Mouse (Mus musculus) thymus, adult 2 months (tissue): Measurements from ENCODE around the gene Spout1. TPM values are rescaled to one million over a fixed set of nuclear protein-coding genes. Genes with fewer than 3 reads are reported as not detected.
"Not testable (repeated sequence)": the region's sequence is repeated elsewhere in the genome, so short reads cannot be mapped to it uniquely, and the experiment has no call there.

Experiments
- DNase-seq: peaks from one replicate; pipeline ENCODE4 v3.0.0; 2021
- H3K27ac ChIP-seq: fragments of 200-500 bp; 2 replicates; pipeline ENCODE4 v1.5.1; 2012; ENCODE audit warnings: low read length, control low read depth; ENCODE audit not compliant: control insufficient read depth, insufficient read depth
- H3K27me3 ChIP-seq: fragments of 200-500 bp; 2 replicates; pipeline ENCODE4 v1.6.1; 2012; ENCODE audit warnings: mild to moderate bottlenecking, low read length, moderate library complexity, mixed read lengths; ENCODE audit not compliant: control insufficient read depth, insufficient read depth
- H3K36me3 ChIP-seq: fragments of 200-500 bp; 2 replicates; pipeline ENCODE4 v1.6.1; 2012; ENCODE audit warnings: mild to moderate bottlenecking, low read length, moderate library complexity; ENCODE audit not compliant: control insufficient read depth, insufficient read depth
- H3K4me1 ChIP-seq: fragments of 200-500 bp; replicated peaks from 2 replicates; pipeline ENCODE4 v1.6.1; 2012; ENCODE audit warnings: low read length; ENCODE audit not compliant: control insufficient read depth, insufficient read depth
- H3K4me3 ChIP-seq: fragments of 200-500 bp; 2 replicates; pipeline ENCODE4 v1.5.1; 2012; ENCODE audit warnings: mild to moderate bottlenecking, low read length, control low read depth, moderate library complexity; ENCODE audit not compliant: control insufficient read depth, insufficient read depth
- CTCF ChIP-seq: fragments of 200-500 bp; IDR thresholded peaks from 2 replicates; pipeline ENCODE4 v1.5.1; 2012; ENCODE audit warnings: mild to moderate bottlenecking, control low read depth, low read length, moderate library complexity, borderline replicate concordance; ENCODE audit not compliant: control insufficient read depth, poor library complexity, insufficient read depth; ENCODE audit errors: extremely low read depth
- POLR2A ChIP-seq: fragments of 200-500 bp; IDR thresholded peaks from 2 replicates; pipeline ENCODE4 v1.6.1; 2012; ENCODE audit warnings: mild to moderate bottlenecking, low read length, control low read depth, moderate library complexity; ENCODE audit not compliant: control insufficient read depth, poor library complexity, insufficient read depth; ENCODE audit errors: extremely low read depth
- WGBS: fragments of 180-500 bp; shearing (Covaris S2); methylation state at CpG from one replicate; pipeline ENCODE4 v1.1.7; 2018; 5-methylcytosine and 5-hydroxymethylcytosine counted together
- polyA plus RNA-seq: library from polyadenylated mRNA; depleted of rRNA; stranded (reverse); fragments of >200 nt; gene quantifications from 2 replicates; pipeline ENCODE4 v1.2.3, GENCODE M21; 2012

The Spout1 gene
- polyA plus RNA-seq, 1 experiment: 44.9 TPM

DNA sequence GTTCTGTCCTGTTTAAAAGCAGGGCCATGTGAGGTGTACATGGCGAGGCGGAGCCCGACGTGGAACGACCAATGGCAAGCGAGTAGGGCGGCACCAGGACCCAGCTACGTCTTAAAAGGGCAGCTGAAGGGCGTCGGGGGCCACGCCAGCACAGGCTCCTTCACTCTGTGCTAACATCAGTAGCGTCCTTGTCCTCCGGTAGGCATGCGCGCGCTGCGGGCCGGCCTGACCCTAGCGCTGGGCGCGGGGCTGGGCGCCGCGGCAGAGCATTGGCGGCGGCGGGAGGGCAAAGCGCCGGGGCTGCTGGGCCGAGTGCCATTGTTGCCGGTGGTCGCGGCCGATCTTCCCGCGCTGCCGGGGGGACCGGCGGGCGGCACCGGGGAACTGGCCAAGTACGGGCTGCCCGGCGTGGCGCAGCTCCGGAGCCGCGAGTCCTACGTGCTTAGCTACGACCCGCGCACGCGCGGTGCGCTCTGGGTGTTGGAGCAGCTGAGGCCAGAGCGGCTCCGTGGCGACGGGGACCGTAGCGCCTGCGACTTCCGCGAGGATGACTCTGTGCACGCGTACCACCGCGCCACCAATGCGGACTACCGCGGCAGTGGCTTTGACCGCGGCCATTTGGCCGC lies 6.8 kb downstream of the Spout1 start, which contains the start of gene Endog:
Gene Endog (plus strand): TSS at position 123 of the 626 bp plus-strand sequence.
- H3K4me3 ChIP-seq: peak within 1 kb of the TSS; percentile 86
- TF ChIP-seq POLR2A (peak; percentile 73), CTCF (peak; percentile 44; the same call in 1 of the 2 replicates)
- peak; percentile 81 for DNase-seq
- H3K27ac ChIP-seq: no peak within 1 kb of the TSS
- H3K36me3 ChIP-seq: 0 out of 2 replicates have a peak, but pooled peaks cover 6% of the 10 kb centered on the region
- peaks cover 8% of the 10 kb centered on the region for H3K4me1 ChIP-seq
- H3K27me3 ChIP-seq: no peaks in the 10 kb centered on the region
- WGBS: under 1% methylated on average over 75 of the region's 75 CpGs

DNA sequence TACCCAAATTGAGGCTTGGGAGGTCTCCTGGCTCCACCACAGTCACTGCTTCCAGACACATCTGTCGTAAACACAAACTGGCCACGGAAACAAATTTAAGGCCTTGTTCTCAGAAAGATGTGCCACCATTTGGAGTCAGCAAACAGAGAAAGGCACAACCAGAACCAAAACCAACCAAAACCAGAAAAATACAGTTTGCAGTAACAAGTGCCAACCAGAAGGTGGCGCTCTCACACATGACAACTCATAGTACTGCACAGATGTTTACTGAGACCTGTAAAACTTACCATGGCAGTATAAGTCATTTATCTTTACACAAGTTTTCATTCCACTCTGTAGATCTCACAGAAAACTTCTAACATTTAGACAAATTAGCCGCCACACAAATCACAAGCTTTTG lies 11.6 kb downstream of the Spout1 start:
- Histone ChIP-seq H3K36me3 (no peaks in the 10 kb centered on the region), H3K27me3 (no peaks in the 10 kb centered on the region), H3K27ac (no peak overlapping the region), H3K4me3 (no peak overlapping the region), H3K4me1 (no peaks in the 10 kb centered on the region)
- 67% methylated on average over 4 of the region's 4 CpGs for WGBS
- no peak for DNase-seq
- no peak for TF ChIP-seq POLR2A
- no peak for TF ChIP-seq CTCF

GRCm38 (mm10) chr2:30164340-30164932 lies 13.8 kb downstream of the Spout1 start:
- H3K27ac ChIP-seq: no peak overlapping the region
- H3K4me3 ChIP-seq: no peak overlapping the region
- no peak for DNase-seq
- TF ChIP-seq POLR2A (no peak), CTCF (no peak)
- no peaks in the 10 kb centered on the region for H3K4me1 ChIP-seq
- no peaks in the 10 kb centered on the region for H3K36me3 ChIP-seq
- 86% methylated on average over 9 of the region's 9 CpGs for WGBS
- no peaks in the 10 kb centered on the region for H3K27me3 ChIP-seq

DNA sequence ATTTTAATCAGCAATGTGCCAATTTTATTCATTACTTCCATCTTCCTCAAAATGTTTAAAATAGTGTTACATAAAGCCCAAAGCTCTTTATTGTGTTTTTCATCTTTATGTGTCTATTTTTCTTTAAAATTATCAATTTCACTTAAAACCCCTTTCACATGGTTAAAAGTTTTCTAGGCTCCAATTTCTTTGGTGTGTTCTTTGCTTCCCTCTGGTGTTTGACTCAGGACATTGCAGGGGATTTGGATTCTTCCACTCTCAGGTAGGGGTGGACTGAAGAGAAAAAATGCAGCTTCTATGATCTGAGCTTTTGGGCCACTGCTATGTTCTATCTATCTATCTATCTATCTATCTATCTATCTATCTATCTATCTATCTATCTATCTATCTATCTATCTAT lies 16.4 kb downstream of the Spout1 start:
- TF ChIP-seq CTCF: no peak
- TF ChIP-seq POLR2A: no peak
- H3K4me3 ChIP-seq: no peak overlapping the region
- no peaks in the 10 kb centered on the region for H3K27me3 ChIP-seq
- no peaks in the 10 kb centered on the region for H3K36me3 ChIP-seq
- H3K4me1 ChIP-seq: no peaks in the 10 kb centered on the region
- peak; percentile 35 for DNase-seq
- no peak overlapping the region for H3K27ac ChIP-seq

DNA sequence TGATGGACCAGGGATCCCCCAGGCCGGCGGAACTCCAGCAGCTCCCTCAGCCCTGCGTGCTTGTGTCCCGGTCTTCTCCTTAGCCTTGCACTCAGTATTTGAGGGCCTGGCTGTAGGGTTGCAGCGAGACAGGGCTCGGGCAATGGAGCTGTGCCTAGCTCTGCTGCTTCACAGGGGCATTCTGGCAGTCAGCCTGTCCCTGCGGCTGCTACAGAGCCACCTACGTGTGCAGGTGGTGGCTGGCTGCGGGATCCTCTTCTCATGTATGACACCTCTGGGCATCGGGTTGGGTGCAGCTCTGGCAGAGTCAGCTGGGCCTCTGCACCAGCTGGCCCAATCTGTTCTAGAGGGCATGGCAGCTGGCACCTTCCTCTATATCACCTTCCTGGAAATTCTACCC lies 18.4 kb downstream of the Spout1 start:
- not testable (repeated sequence) for H3K27ac ChIP-seq, H3K4me3 ChIP-seq, H3K27me3 ChIP-seq, H3K36me3 ChIP-seq, H3K4me1 ChIP-seq, DNase-seq
- WGBS: 91% methylated on average over 9 of the region's 10 CpGs

- H3K36me3 ChIP-seq: peaks cover 28% of the 10 kb centered on the region
- 90% methylated on average over 8 of the region's 8 CpGs for WGBS
- H3K4me1 ChIP-seq: no peaks in the 10 kb centered on the region
- H3K4me3 ChIP-seq: no peak overlapping the region
- no peak for DNase-seq
- no peak overlapping the region for H3K27ac ChIP-seq
- TF ChIP-seq POLR2A: no peak
- no peak for TF ChIP-seq CTCF
- no peaks in the 10 kb centered on the region for H3K27me3 ChIP-seq
Observed at GRCm38 (mm10) chr2:30152616-30153015, 25.6 kb downstream of the Spout1 start.

GRCm38 (mm10) chr2:30151840-30152239 lies 26.4 kb downstream of the Spout1 start:
- DNase-seq: no peak
- no peak for TF ChIP-seq POLR2A
- H3K4me1 ChIP-seq: no peaks in the 10 kb centered on the region
- H3K27me3 ChIP-seq: no peaks in the 10 kb centered on the region
- peaks cover 34% of the 10 kb centered on the region for H3K36me3 ChIP-seq
- no peak overlapping the region for H3K4me3 ChIP-seq
- no peak overlapping the region for H3K27ac ChIP-seq
- WGBS: 94% methylated on average over 11 of the region's 11 CpGs
